Mouse (Mus musculus) neural tube, embryonic 14.5 days (tissue): ENCODE data around the gene Relch. TPM values are rescaled to one million over a fixed set of nuclear protein-coding genes. Genes with fewer than 3 reads are reported as not detected.

Source experiments
- ATAC-seq: fragments of 200-750 bp; cut with Nextera tagmentation; 2 replicates; pipeline ENCODE4 v1.8.0; 2017; ENCODE audit warnings: low read depth, mild to moderate bottlenecking, moderate TSS enrichment, moderate library complexity
- H3K27ac ChIP-seq: fragments of 300-500 bp; sonication (generic); 2 replicates; pipeline ENCODE4 v1.5.1; 2014; ENCODE audit warnings: low read depth, mild to moderate bottlenecking, control low read depth, low read length, moderate library complexity, mixed read lengths
- H3K27me3 ChIP-seq: fragments of 300-500 bp; sonication (generic); 2 replicates; pipeline ENCODE4 v1.6.1; 2014; ENCODE audit warnings: low read length; ENCODE audit not compliant: control insufficient read depth, insufficient read depth
- H3K36me3 ChIP-seq: fragments of 300-500 bp; sonication (generic); 2 replicates; pipeline ENCODE4 v1.6.1; 2014; ENCODE audit warnings: low read length, mixed read lengths; ENCODE audit not compliant: control insufficient read depth, insufficient read depth
- H3K4me1 ChIP-seq: fragments of 300-500 bp; sonication (generic); 2 replicates; pipeline ENCODE4 v1.6.1; 2014; ENCODE audit warnings: low read length; ENCODE audit not compliant: control insufficient read depth, insufficient read depth
- H3K4me2 ChIP-seq: fragments of 300-500 bp; sonication (generic); 2 replicates; pipeline ENCODE4 v1.6.1; 2014; ENCODE audit warnings: mild to moderate bottlenecking, low read depth, low read length, control low read depth
- H3K4me3 ChIP-seq: fragments of 300-500 bp; sonication (generic); 2 replicates; pipeline ENCODE4 v1.5.1; 2014; ENCODE audit warnings: low read depth, low read length, control low read depth, mixed read lengths
- H3K9ac ChIP-seq: fragments of 300-500 bp; sonication (generic); replicated peaks from 2 replicates; pipeline ENCODE4 v1.6.1; 2014; ENCODE audit warnings: low read depth, mild to moderate bottlenecking, control low read depth, low read length, mixed read lengths
- H3K9me3 ChIP-seq: fragments of 300-500 bp; sonication (generic); 2 replicates; pipeline ENCODE4 v1.6.1; 2016; ENCODE audit warnings: low read length; ENCODE audit not compliant: control insufficient read depth
- WGBS: fragments of 180-500 bp; shearing (Covaris S2); extraction: QIAGEN DNeasy Blood & Tissue Kit; methylation state at CpG from one replicate; pipeline ENCODE4 v1.1.7; 2014; 5-methylcytosine and 5-hydroxymethylcytosine counted together
- polyA plus RNA-seq: library from polyadenylated mRNA; unstranded; fragments of >200 nt; fragmentation: Nextera tagmentation; extraction: Ambion mirVana; gene quantifications from 2 replicates; pipeline ENCODE4 v1.2.1, GENCODE M21; 2014

The Relch gene
- polyA plus RNA-seq, 1 experiment from 2014 or later = 56.5 TPM

GRCm38 (mm10) chr1:105802941-105803340, 139.3 kb downstream of the Relch start:
- H3K36me3 ChIP-seq = no peaks in the 10 kb centered on the region
- no peak overlapping the region for H3K9ac ChIP-seq
- no peak overlapping the region for H3K4me3 ChIP-seq
- WGBS = 86% methylated on average over 6 of the region's 6 CpGs
- H3K4me2 ChIP-seq = no peak overlapping the region
- no peaks in the 10 kb centered on the region for H3K4me1 ChIP-seq
- no peak overlapping the region for H3K27ac ChIP-seq
- H3K27me3 ChIP-seq = no peaks in the 10 kb centered on the region
- no peaks in the 10 kb centered on the region for H3K9me3 ChIP-seq
- no peak for ATAC-seq

GRCm38 (mm10) chr1:105804285-105804684, 140.6 kb downstream of the Relch start:
- H3K9ac ChIP-seq = no peak overlapping the region
- no peaks in the 10 kb centered on the region for H3K9me3 ChIP-seq
- no peak overlapping the region for H3K4me3 ChIP-seq
- no peak overlapping the region for H3K4me2 ChIP-seq
- WGBS = 81% methylated on average over 3 of the region's 3 CpGs
- no peaks in the 10 kb centered on the region for H3K4me1 ChIP-seq
- H3K27ac ChIP-seq = no peak overlapping the region
- no peaks in the 10 kb centered on the region for H3K36me3 ChIP-seq
- ATAC-seq = no peak
- H3K27me3 ChIP-seq = no peaks in the 10 kb centered on the region

Other genes with a start within 250 kb of the Relch start
- gene Pign, start 184 bp upstream of the Relch start, polyA plus RNA-seq = 13.0 and 15.5 TPM in 2 replicates
- 0.36 and 0.82 TPM in 2 replicates for gene Tnfrsf11a, start 116.9 kb downstream of the Relch start, polyA plus RNA-seq